ENCODE assay signal across 11 mouse cellular contexts in the genomic region with DNA sequence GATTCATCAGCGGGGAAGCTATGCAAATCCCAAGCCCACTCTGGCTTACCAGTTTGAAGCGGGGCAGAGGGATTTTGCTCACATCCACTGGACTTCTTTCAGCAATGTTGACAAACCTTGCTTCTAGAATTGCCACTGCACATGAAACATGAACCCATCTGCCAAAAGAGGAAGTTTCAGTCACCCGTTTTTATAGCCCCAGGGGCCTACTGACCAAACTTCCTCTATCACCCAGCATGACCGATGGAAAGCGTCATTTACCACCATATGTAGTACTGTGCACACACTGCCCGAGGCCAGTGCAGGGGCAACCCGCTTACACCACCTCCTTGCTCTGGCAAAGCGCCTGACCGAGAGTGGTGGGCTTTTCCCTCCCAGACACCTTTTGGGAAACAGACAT. TPM values are rescaled to one million over a fixed set of nuclear protein-coding genes. Genes with fewer than 3 reads are reported as not detected.
DNase-seq lines count a peak whose midpoint lies in the region; ATAC-seq and TF ChIP-seq lines count a peak whose summit lies in the region.
"Had no signal": no experiment of that assay in that cellular context is flagged by ENCODE, and none has a peak within 500 bp of the region (broad histone marks: within the 10 kb centered on the region; RNA-seq: fewer than 3 reads in every experiment).

No protein-coding gene starts in this region.

- no peaks in the 10 kb centered on the region for H3K9me3 ChIP-seq in kidney, postnatal 0 days (replicated peaks; ENCODE audit: low read length)
- H3K9me3 ChIP-seq in forebrain, postnatal 0 days (ENCODE audit: low read length): no peaks in the 10 kb centered on the region
- H3K9me3 ChIP-seq in heart, embryonic 11.5 days (replicated peaks; ENCODE audit: control insufficient read depth, low read length): no peaks in the 10 kb centered on the region
- H3K9me3 ChIP-seq: heart, embryonic 13.5 days had no signal

- no peak overlapping the region for H3K4me3 ChIP-seq in kidney, postnatal 0 days (replicated peaks; ENCODE audit: low read depth, low read length)
- H3K4me3 ChIP-seq in forebrain, postnatal 0 days (ENCODE audit: low read depth, low read length): no peak overlapping the region
- H3K4me3 ChIP-seq in heart, embryonic 11.5 days (ENCODE audit: low read depth, low read length): no peak overlapping the region
- H3K4me3 ChIP-seq: heart, embryonic 13.5 days had no signal

- peaks cover 84% of the 10 kb centered on the region for H3K36me3 ChIP-seq in kidney, postnatal 0 days (ENCODE audit: insufficient read depth, low read length)
- H3K36me3 ChIP-seq in forebrain, postnatal 0 days (ENCODE audit: insufficient read depth): peaks cover 93% of the 10 kb centered on the region
- H3K36me3 ChIP-seq in heart, embryonic 11.5 days (ENCODE audit: control insufficient read depth, insufficient read depth, low read length): peaks cover 64% of the 10 kb centered on the region

- TF ChIP-seq CTCF in kidney, postnatal 0 days (IDR thresholded peaks at IDR 0.05; ENCODE audit: low read depth): no peak
- no peak for TF ChIP-seq CTCF in forebrain, postnatal 0 days (IDR thresholded peaks at IDR 0.05; ENCODE audit: low read depth)

- DNase-seq in kidney, postnatal 0 days (ENCODE audit: low spot score): no peak
- DNase-seq in kidney, postnatal 10 days: no peak
- peak; percentile 70 to 72 for DNase-seq in B cell, adult 2 months
- peak; percentile 75 for DNase-seq in MEL-GATA-1-ER (ENCODE audit: extremely low read depth, low read depth)
- DNase-seq in monocyte, adult 2 months (ENCODE audit: low read depth in 1 of 2, low spot score in 2 of 2): peak; percentile 53 to 57
- DNase-seq in forebrain, postnatal 0 days: no peak
- DNase-seq: thymus, postnatal 36 days had no signal

- H3K9ac ChIP-seq in kidney, postnatal 0 days (ENCODE audit: low read depth, low read length): no peak overlapping the region
- H3K9ac ChIP-seq in forebrain, postnatal 0 days: no peak overlapping the region
- H3K9ac ChIP-seq in heart, embryonic 11.5 days (ENCODE audit: low read depth, low read length): no peak overlapping the region
- H3K9ac ChIP-seq: heart, embryonic 13.5 days; hindbrain, embryonic 14.5 days had no signal

- no peaks in the 10 kb centered on the region for H3K4me1 ChIP-seq in kidney, postnatal 0 days (replicated peaks; ENCODE audit: insufficient read depth, low read length)
- H3K4me1 ChIP-seq in forebrain, postnatal 0 days (ENCODE audit: insufficient read depth): no peaks in the 10 kb centered on the region
- H3K4me1 ChIP-seq in heart, embryonic 11.5 days (ENCODE audit: control insufficient read depth, insufficient read depth, low read length): no peaks in the 10 kb centered on the region

- H3K27me3 ChIP-seq in kidney, postnatal 0 days (ENCODE audit: insufficient read depth, low read length): no peaks in the 10 kb centered on the region
- H3K27me3 ChIP-seq in forebrain, postnatal 0 days (ENCODE audit: insufficient read depth, low read length): no peaks in the 10 kb centered on the region
- H3K27me3 ChIP-seq in heart, embryonic 11.5 days (ENCODE audit: control insufficient read depth, insufficient read depth, low read length): no peaks in the 10 kb centered on the region
- H3K27me3 ChIP-seq: heart, embryonic 13.5 days had no signal

- no peak for ATAC-seq in kidney, postnatal 0 days (replicated peaks; ENCODE audit: low FRiP score, low read depth)
- no peak for ATAC-seq in forebrain, postnatal 0 days
- no peak for ATAC-seq in heart, embryonic 11.5 days (replicated peaks; ENCODE audit: insufficient number of reproducible peaks, low FRiP score, low TSS enrichment)
- ATAC-seq: forebrain, embryonic 16.5 days had no signal

- H3K4me2 ChIP-seq in kidney, postnatal 0 days (ENCODE audit: low read length): no peak overlapping the region
- no peak overlapping the region for H3K4me2 ChIP-seq in forebrain, postnatal 0 days (ENCODE audit: low read depth)
- no peak overlapping the region for H3K4me2 ChIP-seq in heart, embryonic 11.5 days
- H3K4me2 ChIP-seq: heart, embryonic 13.5 days; hindbrain, embryonic 14.5 days had no signal

- H3K27ac ChIP-seq in kidney, postnatal 0 days: peak overlapping the region; percentile 36; the same call in 1 of the 2 replicates
- H3K27ac ChIP-seq in forebrain, postnatal 0 days (ENCODE audit: low read depth, low read length): no peak overlapping the region
- H3K27ac ChIP-seq in heart, embryonic 11.5 days (ENCODE audit: low read depth, low read length): no peak overlapping the region
- H3K27ac ChIP-seq: heart, embryonic 13.5 days; hindbrain, embryonic 14.5 days had no signal

- 66% methylated on average over 9 of the region's 9 CpGs for WGBS in kidney, postnatal 0 days
- WGBS in forebrain, postnatal 0 days: 92% methylated on average over 9 of the region's 9 CpGs
- 91% methylated on average over 9 of the region's 9 CpGs for WGBS in heart, embryonic 11.5 days (ENCODE audit: insufficient replicate concordance)

RNA-seq across cellular contexts. Expression of gene St3gal3, which starts 9.6 kb away (rescaled TPM):
- polyA plus RNA-seq in kidney, postnatal 0 days (2015; fragmentation: Nextera tagmentation; extraction: Ambion mirVana): 6.7 and 8.1 TPM in 2 replicates
- total RNA-seq in forebrain, postnatal 0 days (2014; rRNA removed): 32.6 and 36.1 TPM in 2 replicates
- polyA plus RNA-seq in forebrain, postnatal 0 days (2015; fragmentation: Nextera tagmentation; extraction: Ambion mirVana): 11.2 and 11.3 TPM in 2 replicates
- polyA plus RNA-seq in heart, embryonic 11.5 days (2014; fragmentation: Nextera tagmentation; extraction: Ambion mirVana): 5.2 and 6.9 TPM in 2 replicates

RNA-seq across cellular contexts. Expression of gene Kdm4a, which starts 35.5 kb away (rescaled TPM):
- polyA plus RNA-seq in kidney, postnatal 0 days (2015; fragmentation: Nextera tagmentation; extraction: Ambion mirVana): 32.2 and 32.8 TPM in 2 replicates
- total RNA-seq in forebrain, postnatal 0 days (2014; rRNA removed): 96.5 and 122 TPM in 2 replicates
- 29.7 and 39.0 TPM in 2 replicates for polyA plus RNA-seq in forebrain, postnatal 0 days (2015; fragmentation: Nextera tagmentation; extraction: Ambion mirVana)
- 30.7 and 30.8 TPM in 2 replicates for polyA plus RNA-seq in heart, embryonic 11.5 days (2014; fragmentation: Nextera tagmentation; extraction: Ambion mirVana)

Comparison
In these comparisons a context has a peak if more than half of its experiments do, and no peak if none do; other contexts are left out.
1. DNase-seq: peak in B cell, adult 2 months (2 of 2), MEL-GATA-1-ER (single experiment) and monocyte, adult 2 months (2 of 2); none in kidney, postnatal 0 days (single experiment), kidney, postnatal 10 days (single experiment) and forebrain, postnatal 0 days (single experiment).